Mouse (Mus musculus) colon, adult 2 months (tissue): ENCODE measurements around the gene Plcxd2. TPM values are rescaled to one million over a fixed set of nuclear protein-coding genes. Genes with fewer than 3 reads are reported as not detected.

Source experiments
- polyA plus RNA-seq: library from polyadenylated mRNA; depleted of rRNA; stranded (reverse); fragments of >200 nt; gene quantifications from 2 replicates; pipeline ENCODE4 v1.2.3, GENCODE M21; 2012; rRNA removed

The Plcxd2 gene
- 1.2 and 1.3 TPM in 2 replicates for polyA plus RNA-seq

GRCm38 (mm10) chr16:46010153-46010905 is at the start of gene Plcxd2:
TSS of gene Plcxd2 (minus strand) at chr16:46010218.

GRCm38 (mm10) chr16:45953394-45953793 is 56.6 kb downstream of the Plcxd2 start, which contains the start of gene Phldb2:
TSS of gene Phldb2 (minus strand) at chr16:45953598.

Other genes starting within 250 kb of the Plcxd2 start
- 4.0 and 6.9 TPM in 2 replicates for gene Phldb2, start 56.6 kb downstream of the Plcxd2 start, polyA plus RNA-seq
- 0.13 TPM in 1 of 2 replicates, not detected in the other for gene Cd96, start 110.0 kb upstream of the Plcxd2 start, polyA plus RNA-seq
- 34.1 and 50.6 TPM in 2 replicates for gene Gm4737, start 144.9 kb upstream of the Plcxd2 start, polyA plus RNA-seq